Mouse (Mus musculus) heart, postnatal 10 days (tissue): ENCODE results near the gene Barx2. TPM values are rescaled to one million over a fixed set of nuclear protein-coding genes. Genes with fewer than 3 reads are reported as not detected.

Source experiments
- DNase-seq, 2 experiments: peaks; one replicate each; pipeline ENCODE4 v3.0.0; 2021
- intact Hi-C: fragments of 180-260 bp; cut with DNase I; formaldehyde crosslinking; loops from one replicate; pipeline ENCODE4 v1.15.1; 2025
- total RNA-seq, 2 experiments: library from RNA; stranded (reverse); gene quantifications; 2 replicates each; pipeline ENCODE4 v1.2.3; 2021

The Barx2 gene
- total RNA-seq, 2 experiments from 2014 or later = not detected

- intact Hi-C loops = no loop called here
These were observed 11.5 kb downstream of the Barx2 start for GRCm38 (mm10) chr9:31901781-31902180.

DNA sequence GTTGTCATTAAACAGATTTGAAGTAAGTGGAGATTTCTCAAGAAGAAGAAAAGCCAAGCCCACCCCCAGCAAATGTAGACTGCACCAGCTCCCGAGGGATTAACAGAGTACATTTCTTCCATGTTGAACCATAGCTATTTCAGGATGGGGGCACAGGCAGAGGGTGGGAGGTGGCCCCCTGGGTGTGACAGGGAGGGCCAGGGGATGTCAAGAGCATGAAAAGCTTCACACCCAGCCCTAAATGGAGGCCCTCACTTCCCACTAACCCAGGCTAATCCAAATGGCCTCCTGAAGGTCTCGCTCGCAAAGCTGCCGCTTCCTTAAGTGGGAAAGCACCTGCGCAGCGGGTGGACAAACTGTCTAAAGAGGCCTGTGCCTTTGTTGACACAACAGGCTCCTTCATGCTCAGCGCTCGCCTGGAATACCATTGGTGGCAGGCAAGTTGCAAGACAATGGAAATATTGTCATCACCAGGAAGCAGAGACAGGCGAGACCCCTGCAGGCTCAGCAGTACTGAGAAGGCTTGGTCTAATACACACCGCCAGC, 18.4 kb downstream of the Barx2 start:
- DNase-seq = no peak
- intact Hi-C loops = no loop called here

More at GRCm38 (mm10) chr9:31901781-31902180, 11.5 kb downstream of the Barx2 start:
- DNase-seq = no peak

- intact Hi-C loops = no loop called here
These were observed 24.9 kb downstream of the Barx2 start for GRCm38 (mm10) chr9:31888333-31888732.

DNA sequence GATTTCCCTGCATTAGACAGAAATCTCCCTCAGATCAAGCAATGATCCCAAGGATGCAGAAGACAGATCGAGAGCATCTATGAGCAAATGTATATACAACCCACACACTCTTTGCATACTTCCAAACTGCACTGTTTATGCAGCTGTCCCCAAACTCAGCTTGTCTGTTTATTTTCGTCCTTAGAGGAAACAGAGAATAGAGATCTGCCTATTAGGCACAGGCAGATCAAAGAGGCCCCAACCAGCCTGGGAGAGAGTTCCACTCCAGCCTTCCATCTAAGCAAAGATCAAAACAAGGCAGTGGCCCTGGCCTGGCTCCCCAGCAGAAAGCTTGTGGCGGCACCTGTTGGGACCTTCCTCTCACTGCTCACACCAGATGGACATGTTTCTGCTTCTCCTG, 27.0 kb downstream of the Barx2 start:
- no peak for DNase-seq
- intact Hi-C loops = no loop called here

More at GRCm38 (mm10) chr9:31888333-31888732, 24.9 kb downstream of the Barx2 start:
- no peak for DNase-seq

GRCm38 (mm10) chr9:31882376-31882775, 30.9 kb downstream of the Barx2 start:
- intact Hi-C loops = no loop called here
- DNase-seq = no peak

DNA sequence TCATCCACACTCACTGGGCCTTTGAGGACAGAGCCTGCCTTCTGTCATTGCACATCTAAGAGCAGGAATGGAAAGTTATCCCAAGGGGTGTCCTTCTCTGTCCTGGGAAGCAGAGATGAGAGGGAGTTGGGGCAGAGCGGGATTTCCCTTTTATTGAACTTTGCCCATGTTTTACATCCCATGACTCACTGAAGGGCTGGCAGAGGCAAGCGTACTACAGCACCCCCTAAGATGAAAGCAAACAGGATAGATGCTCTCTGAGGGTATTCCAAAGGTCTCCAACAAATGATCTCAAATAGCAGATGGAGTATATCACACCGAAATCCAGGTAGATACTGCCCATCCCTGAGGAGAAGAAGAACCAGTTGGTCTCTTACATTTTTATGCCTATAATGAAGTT, 37.7 kb downstream of the Barx2 start:
- DNase-seq = no peak
- intact Hi-C loops = no loop called here

- intact Hi-C loops = no loop called here
- DNase-seq = peak in 1 of 2 experiments; percentile 4
These were observed 39.0 kb downstream of the Barx2 start for GRCm38 (mm10) chr9:31874236-31874635.

- intact Hi-C loops = no loop called here
- no peak for DNase-seq
These were observed 41.9 kb downstream of the Barx2 start for GRCm38 (mm10) chr9:31871410-31871809.

- no peak for DNase-seq
- intact Hi-C loops = no loop called here
These were observed 44.3 kb downstream of the Barx2 start for GRCm38 (mm10) chr9:31868823-31869460.

DNA sequence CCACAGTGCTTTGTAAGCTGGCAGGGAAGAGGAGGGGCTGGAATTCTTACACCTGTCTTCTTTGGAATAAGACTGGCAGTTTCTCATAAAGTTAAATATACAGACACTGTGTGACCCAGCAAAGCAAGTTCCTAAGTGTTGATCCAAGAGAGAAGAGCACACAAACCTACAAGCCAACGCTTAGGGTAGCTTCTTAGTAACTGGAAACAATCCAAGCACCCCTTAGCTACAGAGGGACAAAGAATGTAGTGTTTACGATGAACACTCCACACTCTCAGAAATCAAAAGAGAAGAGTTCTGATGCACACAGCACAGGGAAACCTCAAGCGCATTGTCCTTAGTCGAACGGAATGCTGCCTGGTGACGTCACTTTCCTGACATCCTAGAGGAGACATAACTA, 49.4 kb downstream of the Barx2 start:
- no peak for DNase-seq
- intact Hi-C loops = no loop called here

DNA sequence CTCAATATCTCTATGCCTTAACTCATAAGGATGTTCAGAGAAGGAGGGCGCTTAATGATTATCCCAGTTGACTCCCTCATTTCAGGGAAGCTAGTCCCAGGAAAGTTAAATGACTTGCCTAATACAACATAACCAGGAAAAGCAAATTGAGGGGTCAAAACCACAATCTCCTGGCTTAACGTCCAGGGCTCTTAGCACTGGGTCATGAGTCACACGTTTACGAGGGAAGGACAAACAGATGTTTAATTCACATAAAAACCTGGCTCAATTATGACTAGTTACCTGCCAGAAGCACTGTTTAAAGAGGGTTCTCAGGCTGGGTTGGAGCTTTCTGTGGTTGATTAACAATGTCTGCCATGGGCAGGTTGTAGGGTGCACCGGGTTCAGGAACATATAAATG, 53.8 kb downstream of the Barx2 start:
- intact Hi-C loops = no loop called here
- DNase-seq = no peak

DNA sequence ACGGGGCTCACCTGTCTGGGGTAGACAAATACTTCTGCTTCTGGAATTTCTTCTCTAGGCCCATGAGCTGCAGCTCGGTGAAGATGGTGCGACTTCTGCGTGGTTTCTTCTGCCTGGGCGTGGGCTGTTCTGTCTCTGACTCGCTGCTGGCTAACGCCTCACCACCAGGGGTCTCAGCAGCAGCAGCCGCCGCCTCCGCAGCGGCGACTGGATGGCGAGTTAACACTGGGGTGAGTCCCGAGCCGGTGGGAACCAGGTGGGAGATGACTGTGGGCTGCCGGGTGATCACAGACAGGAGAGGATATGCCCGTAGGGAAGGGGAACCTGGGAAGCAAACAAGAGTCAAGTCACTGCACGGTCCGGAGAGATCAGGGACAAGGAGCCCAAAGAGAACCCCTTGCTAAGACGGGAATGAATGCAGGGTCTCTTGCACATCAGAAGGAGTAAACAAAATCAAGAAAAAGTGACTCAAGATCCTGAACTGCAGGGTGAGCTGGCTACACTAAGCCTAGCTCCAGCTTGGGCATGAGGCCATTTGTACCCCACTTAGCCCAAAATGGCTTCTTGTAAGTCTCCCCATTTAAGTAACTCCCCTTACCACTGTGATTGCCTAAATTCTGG, 54.4 kb downstream of the Barx2 start:
- DNase-seq = peak; percentile 24 to 28
- intact Hi-C loops = no loop called here

- intact Hi-C loops = no loop called here
- no peak for DNase-seq
These were observed 55.8 kb downstream of the Barx2 start for GRCm38 (mm10) chr9:31857512-31857911.

DNA sequence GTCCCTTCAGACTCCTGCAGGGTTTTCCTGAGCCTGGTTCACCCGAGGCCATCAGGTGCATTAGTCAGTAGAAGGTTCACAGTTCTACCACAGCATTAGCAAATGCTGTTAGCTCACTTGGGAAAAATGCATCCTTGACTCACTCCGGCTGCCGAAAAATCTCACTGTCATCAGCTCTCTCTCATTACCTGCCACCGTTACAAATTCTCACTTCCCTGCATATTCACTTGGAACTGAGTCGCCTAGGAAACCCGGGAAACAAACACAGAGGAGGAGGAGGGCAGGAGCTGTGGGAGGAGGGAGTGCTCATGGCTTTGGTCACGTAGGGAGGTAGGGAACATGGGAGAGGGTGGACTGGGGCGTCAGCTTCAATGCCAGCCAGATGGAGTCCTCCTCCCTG, 56.8 kb downstream of the Barx2 start:
- intact Hi-C loops = no loop called here
- DNase-seq = no peak

- DNase-seq = no peak
- intact Hi-C loops = no loop called here
These were observed 57.6 kb downstream of the Barx2 start for GRCm38 (mm10) chr9:31855668-31856067.

GRCm38 (mm10) chr9:31851710-31852109, 61.6 kb downstream of the Barx2 start:
- intact Hi-C loops = no loop called here
- no peak for DNase-seq

DNA sequence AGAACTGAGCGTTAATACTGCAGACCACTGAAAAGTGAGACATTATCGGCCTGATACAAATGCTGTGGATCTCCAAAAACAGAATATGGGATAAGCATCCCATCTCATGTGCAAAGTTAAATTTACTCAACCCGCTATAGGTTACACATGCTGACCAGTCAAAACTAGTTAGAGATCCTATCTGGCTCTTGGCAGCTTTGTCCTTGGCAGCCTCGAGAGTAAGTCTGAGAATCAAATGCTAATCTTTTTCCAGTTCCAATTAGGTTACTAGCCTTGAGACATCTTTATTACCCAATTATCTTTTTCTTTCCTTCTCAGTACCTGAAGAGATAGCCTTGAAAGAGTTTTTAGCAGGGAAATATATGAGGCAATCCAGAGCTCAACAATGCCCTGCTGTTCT, 62.6 kb downstream of the Barx2 start:
- intact Hi-C loops = no loop called here
- no peak for DNase-seq

DNA sequence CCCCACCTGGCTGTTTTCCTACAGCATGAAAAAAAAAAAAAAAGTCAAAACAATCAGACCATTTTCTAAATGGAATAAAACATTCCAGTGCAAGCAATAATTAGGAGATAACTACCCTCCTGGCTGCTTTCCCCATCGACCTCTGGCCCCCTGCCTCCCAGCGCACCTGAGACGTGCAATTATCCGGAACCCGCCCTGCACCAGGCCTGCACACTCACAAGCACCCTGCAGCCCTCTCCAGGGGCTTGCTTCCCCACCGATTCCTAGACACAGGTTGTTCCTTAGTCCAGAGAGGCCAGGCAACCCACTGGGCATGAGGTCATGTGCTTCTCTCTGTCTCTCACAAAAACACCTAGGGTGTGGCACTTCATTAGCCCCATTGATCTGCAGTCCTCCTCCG, 63.9 kb downstream of the Barx2 start:
- intact Hi-C loops = no loop called here
- DNase-seq = no peak

- DNase-seq = no peak
- intact Hi-C loops = no loop called here
These were observed 68.6 kb downstream of the Barx2 start for GRCm38 (mm10) chr9:31844614-31845013.

DNA sequence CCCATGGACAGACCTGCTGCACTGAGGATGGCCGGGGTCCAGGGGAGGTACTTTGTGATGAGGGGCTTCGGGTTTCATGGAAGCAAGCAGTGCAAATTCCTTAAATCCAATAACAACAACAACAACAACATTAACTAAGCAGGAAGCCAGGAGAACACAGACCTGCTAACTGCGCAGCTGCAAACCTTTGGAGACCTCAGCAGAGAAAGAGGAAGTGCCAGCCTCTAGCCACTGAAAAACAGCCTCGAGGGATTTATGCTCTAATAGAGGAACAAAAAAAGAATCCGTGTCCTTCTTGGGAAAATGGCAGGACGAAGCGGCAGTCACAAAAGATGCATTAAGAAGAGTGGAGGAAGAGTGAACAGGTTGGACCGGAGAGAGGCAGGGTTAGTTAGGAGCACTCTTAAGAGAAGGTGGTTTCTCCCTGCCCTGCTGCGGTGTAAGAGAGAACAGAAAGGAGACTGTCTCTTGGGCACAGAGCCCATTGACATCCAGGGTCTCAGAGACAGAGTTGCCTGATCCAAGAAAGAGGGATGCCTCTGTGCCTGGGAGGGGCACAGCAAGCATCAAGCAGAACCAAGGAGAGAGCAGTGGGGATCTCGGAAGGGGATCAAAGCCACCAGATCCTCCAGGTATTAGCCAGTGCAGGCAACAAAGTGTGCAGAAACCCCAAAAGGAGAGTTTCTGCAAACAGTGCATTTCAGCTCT, 72.0 kb downstream of the Barx2 start:
- DNase-seq = peak in 1 of 2 experiments; percentile 10
- intact Hi-C loops = no loop called here

GRCm38 (mm10) chr9:31840571-31840970, 72.7 kb downstream of the Barx2 start:
- intact Hi-C loops = no loop called here
- DNase-seq = peak in 1 of 2 experiments; percentile 18

DNA sequence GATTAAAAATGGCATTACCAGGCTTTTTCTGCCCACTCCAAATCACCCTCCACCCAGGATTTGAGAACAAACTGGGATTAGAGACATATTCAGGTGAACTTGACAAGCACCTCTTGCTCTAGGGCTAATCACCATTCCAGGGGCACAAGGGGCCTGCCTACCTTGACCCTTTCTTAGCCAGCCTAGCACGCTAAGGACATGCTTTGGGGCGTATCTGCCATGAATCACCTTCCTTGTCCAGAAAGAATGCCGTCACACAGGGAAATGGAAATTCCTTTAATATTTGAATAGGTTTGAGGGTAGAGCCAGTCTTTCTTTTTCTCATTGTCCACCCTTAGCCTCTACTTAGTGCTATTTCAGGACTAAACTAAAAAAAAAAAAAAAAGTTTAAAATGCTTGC, 73.2 kb downstream of the Barx2 start:
- intact Hi-C loops = no loop called here
- no peak for DNase-seq
